Mouse (Mus musculus) liver, adult 2 months (tissue): Measurements from ENCODE around the gene Trabd.

Source experiments
- CTCF ChIP-seq: fragments of 200-500 bp; IDR thresholded peaks from 2 replicates; pipeline ENCODE4 v1.5.1; 2011; ENCODE audit warnings: low read depth, low read length, control low read depth
- POLR2A ChIP-seq: fragments of 200-500 bp; IDR thresholded peaks from 2 replicates; pipeline ENCODE4 v1.6.1; 2011; ENCODE audit warnings: low read length, control low read depth; ENCODE audit not compliant: insufficient read depth; ENCODE audit errors: extremely low read depth

DNA sequence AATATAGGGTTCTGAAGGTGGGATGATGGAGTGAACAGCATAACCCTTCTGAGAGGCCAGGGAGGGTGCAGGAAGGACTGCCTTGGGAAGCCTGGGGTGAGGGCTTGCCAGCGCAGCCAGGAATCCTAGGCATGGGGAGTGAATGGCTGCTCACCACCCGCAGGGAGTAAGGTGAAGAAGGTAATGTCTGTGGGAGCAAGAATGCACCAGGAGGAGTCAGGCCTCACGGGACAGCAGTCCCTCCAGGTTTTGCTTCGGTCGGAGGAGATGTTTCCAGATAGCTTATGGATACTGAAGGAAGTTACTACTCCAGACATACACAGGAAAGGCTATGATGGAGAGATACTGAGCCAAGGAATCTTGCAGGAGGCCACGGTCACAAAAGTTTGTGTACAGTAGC, 16.2 kb upstream of the Trabd start:
- TF ChIP-seq CTCF (no peak), POLR2A (no peak)
